Mouse (Mus musculus) hindbrain, embryonic 15.5 days (tissue): ENCODE measurements around the gene Fdxr. TPM values are rescaled to one million over a fixed set of nuclear protein-coding genes. Genes with fewer than 3 reads are reported as not detected.

ENCODE experiments used
- ATAC-seq: fragments of 200-750 bp; cut with Nextera tagmentation; 2 replicates; pipeline ENCODE4 v1.8.0; 2017; ENCODE audit warnings: low read depth, moderate number of reproducible peaks, moderate TSS enrichment; ENCODE audit not compliant: low FRiP score
- H3K27ac ChIP-seq: fragments of 300-500 bp; sonication (generic); replicated peaks from 2 replicates; pipeline ENCODE4 v1.5.1; 2015; ENCODE audit warnings: mild to moderate bottlenecking, inconsistent platforms
- H3K27me3 ChIP-seq: fragments of 300-500 bp; sonication (generic); 2 replicates; pipeline ENCODE4 v1.6.1; 2015; ENCODE audit warnings: control low read depth, inconsistent platforms
- H3K36me3 ChIP-seq: fragments of 300-500 bp; sonication (generic); 2 replicates; pipeline ENCODE4 v1.6.1; 2015; ENCODE audit warnings: control low read depth, inconsistent platforms
- H3K4me1 ChIP-seq: fragments of 300-500 bp; sonication (generic); replicated peaks from 2 replicates; pipeline ENCODE4 v1.6.1; 2015; ENCODE audit warnings: control low read depth, inconsistent platforms
- H3K4me2 ChIP-seq: fragments of 300-500 bp; sonication (generic); 2 replicates; pipeline ENCODE4 v1.6.1; 2015; ENCODE audit warnings: moderate library complexity, mild to moderate bottlenecking, inconsistent platforms
- H3K4me3 ChIP-seq: fragments of 300-500 bp; sonication (generic); 2 replicates; pipeline ENCODE4 v1.5.1; 2015; ENCODE audit warnings: mild to moderate bottlenecking, inconsistent platforms
- H3K9ac ChIP-seq: fragments of 300-500 bp; sonication (generic); 2 replicates; pipeline ENCODE4 v1.6.1; 2015; ENCODE audit warnings: inconsistent platforms
- H3K9me3 ChIP-seq: fragments of 300-500 bp; sonication (generic); 2 replicates; pipeline ENCODE4 v1.6.1; 2016; ENCODE audit warnings: control low read depth, inconsistent platforms
- WGBS: fragments of 180-500 bp; shearing (Covaris S2); methylation state at CpG from one replicate; pipeline ENCODE4 v1.1.7; 2015; 5-methylcytosine and 5-hydroxymethylcytosine counted together
- polyA plus RNA-seq: library from polyadenylated mRNA; unstranded; fragments of >200 nt; fragmentation: Nextera tagmentation; extraction: Ambion mirVana; gene quantifications from 2 replicates; pipeline ENCODE4 v1.2.1, GENCODE M21; 2015

The Fdxr gene
- polyA plus RNA-seq, 1 experiment from 2014 or later: 21.3 TPM

DNA sequence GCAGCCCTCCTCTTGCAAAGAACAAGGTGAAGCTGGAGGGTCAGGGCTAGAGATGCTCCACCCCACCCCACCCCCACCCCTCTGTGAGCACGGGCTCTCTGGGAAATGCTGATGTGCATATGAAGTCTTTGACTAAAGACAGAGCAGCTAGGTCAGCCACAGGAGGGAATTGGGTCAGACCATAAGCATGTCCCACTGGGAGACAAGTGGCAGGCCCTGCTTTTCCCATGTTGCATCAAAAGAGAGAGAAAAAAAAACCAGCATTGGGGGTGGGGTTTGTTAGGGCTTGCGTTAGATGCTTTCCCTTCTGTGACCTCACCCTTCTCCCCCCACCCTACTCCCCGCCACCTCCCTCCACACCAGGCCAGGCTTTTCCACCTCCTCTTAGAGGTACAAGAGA lies 29.6 kb downstream of the Fdxr start:
- peaks cover 45% of the 10 kb centered on the region for H3K27me3 ChIP-seq
- 13% methylated on average over 3 of the region's 3 CpGs for WGBS

DNA sequence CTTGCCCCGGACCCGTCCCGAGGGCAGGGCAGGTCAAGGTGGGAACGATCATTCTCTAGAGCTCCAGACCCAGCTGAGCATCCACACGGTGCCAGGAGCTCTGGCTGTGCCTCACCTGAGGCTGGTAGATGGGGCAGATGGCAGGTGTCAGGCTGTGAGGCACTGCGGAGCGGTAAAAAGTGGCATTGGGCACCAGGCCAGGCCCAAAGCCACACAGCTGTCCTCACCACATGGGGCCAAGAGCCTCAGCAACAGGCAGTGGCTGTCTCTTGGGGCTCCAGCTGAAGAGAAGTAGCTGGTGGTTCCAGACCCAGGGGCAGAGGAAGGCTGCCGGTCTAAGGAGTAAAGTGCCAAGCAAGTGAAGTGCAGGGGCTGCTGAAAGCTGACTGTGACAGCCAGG lies 30.5 kb downstream of the Fdxr start:
- H3K9me3 ChIP-seq: no peaks in the 10 kb centered on the region
- peaks cover 37% of the 10 kb centered on the region for H3K27me3 ChIP-seq
- H3K9ac ChIP-seq: no peak overlapping the region
- H3K27ac ChIP-seq: no peak overlapping the region
- H3K4me3 ChIP-seq: no peak overlapping the region
- H3K36me3 ChIP-seq: 0 out of 2 replicates have a peak, but pooled peaks cover 7% of the 10 kb centered on the region
- H3K4me1 ChIP-seq: peaks cover 43% of the 10 kb centered on the region
- 51% methylated on average over 8 of the region's 8 CpGs for WGBS
- ATAC-seq: no peak
- H3K4me2 ChIP-seq: no peak overlapping the region

More for the DNA sequence above, 29.6 kb downstream of the Fdxr start:
- Histone ChIP-seq H3K4me3 (no peak overlapping the region), H3K9ac (no peak overlapping the region), H3K4me1 (peaks cover 43% of the 10 kb centered on the region), H3K27ac (no peak overlapping the region), H3K4me2 (no peak overlapping the region), H3K9me3 (no peaks in the 10 kb centered on the region), H3K36me3 (0 out of 2 replicates have a peak, but pooled peaks cover 7% of the 10 kb centered on the region)
- no peak for ATAC-seq

DNA sequence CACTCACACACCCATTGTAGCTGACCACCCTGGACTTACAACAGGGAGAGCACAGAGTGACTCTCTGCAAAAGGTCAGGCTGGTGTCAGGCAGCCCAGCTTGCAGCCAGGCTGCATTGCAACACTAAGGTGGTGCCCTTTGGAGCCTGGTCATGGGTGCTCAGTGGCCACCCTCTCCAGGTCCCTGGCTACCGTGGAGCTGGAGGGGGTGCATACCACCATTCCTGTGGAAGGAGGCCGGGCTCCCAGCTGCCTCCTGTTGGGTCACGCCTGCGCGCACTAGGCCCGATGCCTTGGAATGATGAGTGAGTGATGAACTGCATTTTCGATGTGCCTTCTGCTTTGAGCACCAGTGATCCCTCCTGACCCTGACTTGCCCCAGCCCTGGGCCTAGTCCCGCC lies 32.0 kb downstream of the Fdxr start:
- no peaks in the 10 kb centered on the region for H3K9me3 ChIP-seq
- no peak for ATAC-seq
- H3K27ac ChIP-seq: no peak overlapping the region
- 0 out of 2 replicates have a peak, but pooled peaks cover 7% of the 10 kb centered on the region for H3K36me3 ChIP-seq
- H3K9ac ChIP-seq: no peak overlapping the region
- no peak overlapping the region for H3K4me3 ChIP-seq
- H3K4me2 ChIP-seq: no peak overlapping the region
- peaks cover 37% of the 10 kb centered on the region for H3K4me1 ChIP-seq
- peaks cover 27% of the 10 kb centered on the region for H3K27me3 ChIP-seq
- 77% methylated on average over 8 of the region's 8 CpGs for WGBS

DNA sequence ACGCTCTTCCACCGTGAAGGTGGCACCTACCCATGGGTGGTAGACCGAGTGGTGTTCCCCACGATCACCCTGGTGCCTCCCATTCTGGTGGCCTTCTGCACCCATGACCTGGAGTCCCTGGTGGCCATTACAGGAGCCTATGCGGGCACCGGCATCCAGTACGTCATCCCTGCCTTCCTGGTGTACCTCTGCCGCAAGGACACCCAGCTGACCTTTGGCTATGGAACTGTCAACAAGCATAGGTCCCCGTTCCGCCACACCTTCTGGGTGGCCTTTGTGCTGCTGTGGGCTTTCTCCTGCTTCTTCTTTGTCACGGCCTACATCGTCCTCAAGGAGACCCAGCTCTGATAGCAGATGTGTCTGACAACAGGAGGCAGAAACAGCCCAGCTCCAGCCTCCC lies 33.1 kb downstream of the Fdxr start:
- ATAC-seq: no peak
- Histone ChIP-seq H3K4me1 (peaks cover 35% of the 10 kb centered on the region), H3K27me3 (peaks cover 17% of the 10 kb centered on the region), H3K27ac (no peak overlapping the region), H3K36me3 (0 out of 2 replicates have a peak, but pooled peaks cover 7% of the 10 kb centered on the region), H3K4me3 (no peak overlapping the region), H3K9me3 (no peaks in the 10 kb centered on the region), H3K9ac (no peak overlapping the region), H3K4me2 (no peak overlapping the region)
- 90% methylated on average over 12 of the region's 12 CpGs for WGBS

DNA sequence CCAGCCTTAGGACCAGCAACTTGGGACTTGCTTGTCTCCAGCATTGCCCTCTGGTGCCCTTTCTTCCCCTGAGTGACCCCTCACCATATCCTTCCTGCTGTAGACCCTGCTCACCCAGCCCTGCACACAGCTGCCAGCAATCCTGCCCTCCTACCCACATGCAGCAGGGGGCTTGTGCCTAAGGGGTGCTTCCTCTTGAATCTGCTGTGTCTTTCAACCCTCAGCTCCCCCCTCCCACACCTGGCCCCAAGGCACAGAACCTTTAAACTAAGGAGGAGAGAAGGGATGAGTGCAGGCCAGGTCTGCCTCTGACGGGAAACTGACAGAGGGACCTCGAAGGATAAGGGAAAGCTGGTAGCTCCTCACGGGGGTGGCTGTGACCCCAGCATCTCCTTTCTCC lies 34.1 kb downstream of the Fdxr start:
- Histone ChIP-seq H3K27me3 (peaks cover 7% of the 10 kb centered on the region; the same call in 1 of the 2 replicates), H3K27ac (no peak overlapping the region), H3K36me3 (0 out of 2 replicates have a peak, but pooled peaks cover 7% of the 10 kb centered on the region), H3K4me2 (no peak overlapping the region), H3K4me1 (peaks cover 28% of the 10 kb centered on the region), H3K4me3 (no peak overlapping the region), H3K9ac (no peak overlapping the region), H3K9me3 (no peaks in the 10 kb centered on the region)
- WGBS: 82% methylated on average over 3 of the region's 3 CpGs
- no peak for ATAC-seq

DNA sequence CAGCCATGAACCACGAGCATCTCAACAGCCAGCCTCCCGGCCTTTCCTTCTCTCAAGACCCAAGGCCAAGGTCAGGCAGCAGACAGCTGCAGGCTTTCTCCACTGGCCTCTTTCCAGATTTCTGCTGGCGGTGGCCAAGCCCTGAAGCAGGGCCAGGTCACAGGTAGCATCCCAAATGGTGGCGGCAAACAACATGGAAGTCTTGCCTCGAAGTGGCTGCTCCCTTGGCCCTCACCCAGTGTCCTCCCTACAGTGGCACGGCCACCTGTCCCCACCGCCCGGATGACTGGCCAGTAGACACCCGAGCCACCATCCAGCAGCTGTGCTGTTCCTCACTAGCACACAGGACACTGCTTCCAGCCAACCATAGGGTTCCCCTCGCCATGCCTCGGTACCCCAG lies 35.4 kb downstream of the Fdxr start:
- ATAC-seq: no peak
- 69% methylated on average over 11 of the region's 11 CpGs for WGBS
- no peaks in the 10 kb centered on the region for H3K9me3 ChIP-seq
- H3K4me3 ChIP-seq: no peak overlapping the region
- H3K4me2 ChIP-seq: no peak overlapping the region
- H3K9ac ChIP-seq: no peak overlapping the region
- peaks cover 8% of the 10 kb centered on the region; the same call in 1 of the 2 replicates for H3K27me3 ChIP-seq
- H3K4me1 ChIP-seq: peaks cover 19% of the 10 kb centered on the region
- no peak overlapping the region for H3K27ac ChIP-seq
- 0 out of 2 replicates have a peak, but pooled peaks cover 7% of the 10 kb centered on the region for H3K36me3 ChIP-seq

DNA sequence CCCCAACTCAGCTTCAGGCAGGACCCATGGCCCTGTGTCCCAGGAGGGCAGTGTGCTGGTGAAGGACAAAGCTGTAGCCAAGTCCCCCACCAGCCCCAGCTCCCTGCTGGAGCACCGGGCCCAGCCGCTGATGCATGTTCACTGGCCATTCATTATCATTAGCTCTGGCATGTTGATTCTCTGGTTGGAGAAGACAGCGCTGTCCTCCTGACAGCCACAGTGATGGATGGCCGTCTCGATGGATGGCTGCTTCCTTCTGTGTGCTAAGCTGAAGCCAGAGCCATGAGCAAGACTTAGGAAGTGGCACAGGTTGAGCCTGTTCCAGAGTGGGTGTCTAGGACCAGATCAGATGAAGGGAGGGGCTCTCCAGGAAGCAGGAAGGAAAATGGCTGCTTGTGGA lies 40.3 kb downstream of the Fdxr start:
- Histone ChIP-seq H3K27me3 (0 out of 2 replicates have a peak, but pooled peaks cover 3% of the 10 kb centered on the region), H3K4me1 (peaks cover 53% of the 10 kb centered on the region), H3K9ac (no peak overlapping the region), H3K4me3 (no peak overlapping the region), H3K36me3 (no peaks in the 10 kb centered on the region), H3K9me3 (no peaks in the 10 kb centered on the region), H3K4me2 (no peak overlapping the region), H3K27ac (peak overlapping the region; percentile 51)
- ATAC-seq: peak; percentile 32; the same call in 1 of the 2 replicates
- 17% methylated on average over 5 of the region's 5 CpGs for WGBS

DNA sequence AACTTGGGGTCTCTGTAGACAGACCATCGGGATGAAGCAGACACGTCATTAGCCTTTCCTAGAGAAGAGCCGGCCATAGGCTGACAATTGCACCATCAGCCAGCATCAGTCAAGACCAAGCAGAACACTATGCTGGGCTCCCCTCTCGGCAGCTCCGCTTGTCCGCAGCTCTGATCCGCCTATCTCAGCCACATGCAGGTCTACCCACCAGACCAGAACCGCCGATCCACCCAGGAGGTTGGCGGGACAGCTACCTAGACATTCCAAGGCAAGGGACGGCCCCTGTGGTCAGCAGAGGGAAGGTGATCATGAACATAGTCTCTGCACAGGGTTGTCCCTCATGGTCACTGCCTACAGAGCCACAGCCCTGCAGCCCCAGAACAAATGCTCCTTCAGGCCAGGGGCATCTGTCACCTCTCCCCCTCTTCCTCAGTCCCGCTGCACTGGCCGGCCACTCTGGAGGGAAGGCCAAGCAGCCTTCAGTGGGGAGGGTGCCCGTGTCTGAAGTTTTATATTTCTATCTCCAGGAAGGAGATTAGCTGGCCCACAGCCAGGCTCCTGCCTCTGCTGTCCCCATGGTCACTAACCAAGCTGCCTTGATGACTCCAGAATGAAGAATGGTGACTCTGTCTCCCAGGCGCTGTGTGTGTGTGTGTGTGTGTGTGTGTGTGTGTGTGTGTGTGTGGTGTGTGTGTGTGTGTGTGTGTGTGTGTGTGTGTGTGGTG lies 42.4 kb downstream of the Fdxr start:
- no peak overlapping the region for H3K27ac ChIP-seq
- 65% methylated on average over 15 of the region's 15 CpGs for WGBS
- no peaks in the 10 kb centered on the region for H3K9me3 ChIP-seq
- no peak overlapping the region for H3K4me3 ChIP-seq
- H3K27me3 ChIP-seq: 0 out of 2 replicates have a peak, but pooled peaks cover 11% of the 10 kb centered on the region
- H3K4me2 ChIP-seq: no peak overlapping the region
- no peaks in the 10 kb centered on the region for H3K36me3 ChIP-seq
- H3K4me1 ChIP-seq: peaks cover 54% of the 10 kb centered on the region
- no peak overlapping the region for H3K9ac ChIP-seq
- ATAC-seq: 0 out of 2 replicates have a peak, but pooled peaks have one; percentile 7

DNA sequence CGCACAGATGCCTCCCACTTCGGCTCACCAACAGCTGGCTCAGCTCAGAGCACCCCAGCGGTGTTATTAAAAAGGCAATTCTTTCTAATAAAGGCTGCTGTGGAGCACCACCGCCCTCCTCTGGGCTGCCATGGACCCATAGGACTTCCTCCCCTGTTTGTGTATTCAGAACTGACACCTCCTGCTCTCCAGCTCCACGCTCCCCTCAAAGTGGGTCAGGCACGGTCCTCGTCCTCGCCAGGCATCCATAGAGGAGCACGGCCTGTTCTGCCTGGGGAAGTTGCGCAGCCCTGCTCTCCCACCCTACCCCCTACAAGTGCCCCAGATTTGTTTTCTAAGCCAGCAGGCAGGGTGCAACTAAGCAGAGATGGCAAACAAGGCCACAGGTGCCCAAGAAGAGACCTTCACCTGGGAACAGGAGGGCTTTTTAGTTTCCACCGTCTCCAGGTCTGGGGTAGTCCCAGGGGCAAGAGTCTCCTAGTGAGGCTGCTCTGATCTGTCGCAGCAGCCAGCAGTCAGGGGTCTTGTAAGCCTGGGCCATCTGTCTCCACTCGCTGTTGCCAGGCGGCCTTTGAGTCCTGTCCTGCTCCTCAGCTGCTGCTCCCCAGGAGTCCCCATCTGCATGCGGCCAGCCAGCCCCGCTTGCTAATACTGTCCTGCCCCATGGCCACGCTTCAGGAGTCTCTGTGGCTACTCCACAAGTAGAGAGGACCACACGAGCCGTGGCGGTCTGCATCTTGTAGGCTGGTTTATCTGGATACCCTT lies 43.1 kb downstream of the Fdxr start:
- peaks cover 59% of the 10 kb centered on the region for H3K4me1 ChIP-seq

DNA sequence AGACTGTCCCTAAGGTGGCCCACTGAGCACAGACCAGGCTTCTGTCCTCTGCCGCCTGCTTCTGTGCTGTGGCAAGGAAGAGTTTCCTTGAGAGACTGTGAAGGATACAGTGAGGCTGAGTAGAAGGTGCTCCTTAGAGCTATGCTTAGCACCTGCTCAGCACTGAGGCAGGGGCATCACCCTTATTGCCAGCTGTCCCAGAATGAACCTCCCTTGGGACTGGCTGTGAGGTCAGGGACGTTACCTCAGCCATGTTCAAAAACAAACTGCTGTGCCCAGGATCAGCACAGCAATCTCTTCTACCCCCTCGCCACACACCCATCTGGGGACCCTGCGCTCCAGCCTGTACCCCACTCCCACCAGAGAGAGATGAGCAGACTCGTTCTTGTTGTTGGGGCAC lies 44.0 kb downstream of the Fdxr start:
- H3K9ac ChIP-seq: no peak overlapping the region
- no peak overlapping the region for H3K27ac ChIP-seq
- H3K4me2 ChIP-seq: no peak overlapping the region
- no peaks in the 10 kb centered on the region for H3K36me3 ChIP-seq
- no peak for ATAC-seq
- no peak overlapping the region for H3K4me3 ChIP-seq
- 0 out of 2 replicates have a peak, but pooled peaks cover 11% of the 10 kb centered on the region for H3K27me3 ChIP-seq
- peaks cover 67% of the 10 kb centered on the region for H3K4me1 ChIP-seq
- no peaks in the 10 kb centered on the region for H3K9me3 ChIP-seq
- WGBS: 74% methylated on average over 5 of the region's 5 CpGs

More for the DNA sequence above, 43.1 kb downstream of the Fdxr start:
- Histone ChIP-seq H3K36me3 (no peaks in the 10 kb centered on the region), H3K27me3 (0 out of 2 replicates have a peak, but pooled peaks cover 11% of the 10 kb centered on the region), H3K9me3 (no peaks in the 10 kb centered on the region), H3K4me3 (no peak overlapping the region), H3K9ac (no peak overlapping the region), H3K27ac (no peak overlapping the region), H3K4me2 (no peak overlapping the region)
- ATAC-seq: no peak
- 32% methylated on average over 20 of the region's 20 CpGs for WGBS

DNA sequence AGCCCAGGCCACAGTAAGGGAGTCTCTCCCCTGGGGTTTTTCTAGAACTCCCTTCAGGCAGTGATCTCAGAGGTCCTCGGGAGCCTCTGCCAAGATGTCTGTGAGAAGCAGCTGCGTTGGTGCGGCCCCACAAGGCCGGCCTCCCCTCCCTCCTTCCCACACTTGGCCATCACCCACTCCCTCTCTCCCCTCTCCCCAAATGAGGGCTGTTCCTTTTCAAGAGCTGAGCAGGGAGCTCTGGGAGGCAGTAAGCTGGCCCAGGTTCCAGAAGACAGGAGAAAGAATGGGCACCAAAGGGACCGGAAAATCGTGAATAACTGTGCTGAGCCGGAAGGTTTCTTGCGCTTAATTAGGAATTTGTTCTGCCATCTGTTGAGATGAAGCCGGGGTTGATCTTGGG lies 44.9 kb downstream of the Fdxr start:
- no peak for ATAC-seq
- H3K9ac ChIP-seq: no peak overlapping the region
- 0 out of 2 replicates have a peak, but pooled peaks cover 7% of the 10 kb centered on the region for H3K27me3 ChIP-seq
- no peak overlapping the region for H3K4me2 ChIP-seq
- no peaks in the 10 kb centered on the region for H3K36me3 ChIP-seq
- H3K4me1 ChIP-seq: peaks cover 77% of the 10 kb centered on the region
- WGBS: 24% methylated on average over 9 of the region's 9 CpGs
- H3K9me3 ChIP-seq: no peaks in the 10 kb centered on the region
- H3K27ac ChIP-seq: peak overlapping the region; percentile 32; the same call in 1 of the 2 replicates
- H3K4me3 ChIP-seq: no peak overlapping the region
